Mouse (Mus musculus) hindbrain, embryonic 14.5 days (tissue): ENCODE data around the gene Olfr403. TPM values are rescaled to one million over a fixed set of nuclear protein-coding genes. Genes with fewer than 3 reads are reported as not detected.
"Not testable (repeated sequence)": the region's sequence is repeated elsewhere in the genome, so short reads cannot be mapped to it uniquely, and the experiment has no call there.

ENCODE experiments used
- ATAC-seq: fragments of 200-750 bp; cut with Nextera tagmentation; 2 replicates; pipeline ENCODE4 v1.8.0; 2017; ENCODE audit warnings: moderate number of reproducible peaks, mild to moderate bottlenecking, moderate TSS enrichment, moderate library complexity; ENCODE audit not compliant: low FRiP score
- DNase-seq: peaks from one replicate; pipeline ENCODE4 v3.0.0-alpha.2; 2015; ENCODE audit warnings: low spot score
- H3K27ac ChIP-seq: fragments of 300-500 bp; sonication (generic); 2 replicates; pipeline ENCODE4 v1.5.1; 2014; ENCODE audit warnings: mild to moderate bottlenecking, moderate library complexity
- H3K27me3 ChIP-seq: fragments of 300-500 bp; sonication (generic); 2 replicates; pipeline ENCODE4 v1.6.1; 2014; ENCODE audit warnings: mild to moderate bottlenecking, low read length, mixed read lengths; ENCODE audit not compliant: control insufficient read depth, insufficient read depth
- H3K36me3 ChIP-seq: fragments of 300-500 bp; sonication (generic); replicated peaks from 2 replicates; pipeline ENCODE4 v1.6.1; 2014; ENCODE audit not compliant: control insufficient read depth, insufficient read depth
- H3K4me1 ChIP-seq: fragments of 300-500 bp; sonication (generic); replicated peaks from 2 replicates; pipeline ENCODE4 v1.6.1; 2014; ENCODE audit warnings: antibody characterized with exemption, low read length, mixed read lengths; ENCODE audit not compliant: control insufficient read depth, insufficient read depth
- H3K4me2 ChIP-seq: fragments of 300-500 bp; sonication (generic); replicated peaks from 2 replicates; pipeline ENCODE4 v1.6.1; 2014; ENCODE audit warnings: mild to moderate bottlenecking, moderate library complexity
- H3K4me3 ChIP-seq: fragments of 300-500 bp; sonication (generic); replicated peaks from 2 replicates; pipeline ENCODE4 v1.5.1; 2014; ENCODE audit warnings: mild to moderate bottlenecking, low read length
- H3K9ac ChIP-seq: fragments of 300-500 bp; sonication (generic); 2 replicates; pipeline ENCODE4 v1.6.1; 2014
- H3K9me3 ChIP-seq: fragments of 300-500 bp; sonication (generic); 2 replicates; pipeline ENCODE4 v1.6.1; 2016; ENCODE audit warnings: low read length; ENCODE audit not compliant: control insufficient read depth
- WGBS: fragments of 180-500 bp; shearing (Covaris S2); extraction: QIAGEN DNeasy Blood & Tissue Kit; methylation state at CpG from one replicate; pipeline ENCODE4 v1.1.7; 2014; 5-methylcytosine and 5-hydroxymethylcytosine counted together
- polyA plus RNA-seq: library from polyadenylated mRNA; unstranded; fragments of >200 nt; fragmentation: Nextera tagmentation; extraction: Ambion mirVana; gene quantifications from 2 replicates; pipeline ENCODE4 v1.2.1, GENCODE M21; 2014

The Olfr403 gene
- not detected in 2 replicates for polyA plus RNA-seq

- no peak for ATAC-seq
- no peak for DNase-seq
Measured at GRCm38 (mm10) chr11:74185949-74186348, at the start of gene Olfr403. TSS of gene Olfr403 (plus strand) at chr11:74186249.

DNA sequence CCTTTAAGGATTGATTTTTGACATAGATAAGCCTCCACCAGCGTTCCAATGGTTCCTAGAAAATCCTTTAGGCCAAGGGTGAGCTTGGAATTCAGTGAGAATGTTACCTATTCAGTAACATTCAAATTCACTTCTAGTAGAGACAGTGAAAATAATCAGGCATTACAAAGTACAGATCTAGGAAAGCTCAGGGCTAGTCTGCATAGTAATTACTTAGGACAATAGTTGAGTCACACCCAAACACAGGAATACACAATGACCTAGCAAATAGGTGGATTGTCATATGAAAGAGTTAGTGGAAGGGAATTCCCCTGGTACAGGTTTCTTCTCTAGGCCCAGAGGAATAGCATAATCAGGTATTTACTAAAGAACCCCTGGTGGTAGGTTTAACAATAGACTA lies 46.0 kb upstream of the Olfr403 start:
- H3K36me3 ChIP-seq, H3K27me3 ChIP-seq, ATAC-seq, DNase-seq, H3K4me1 ChIP-seq, H3K4me3 ChIP-seq, H3K27ac ChIP-seq, H3K4me2 ChIP-seq, H3K9ac ChIP-seq: not testable (repeated sequence)
- H3K9me3 ChIP-seq, result peaks cover 50% of the 10 kb centered on the region
- 31% methylated on average over 1 of the region's 1 CpGs for WGBS

More at GRCm38 (mm10) chr11:74185949-74186348, at the start of gene Olfr403:
- H3K4me1 ChIP-seq, result no peaks in the 10 kb centered on the region
- H3K36me3 ChIP-seq, result no peaks in the 10 kb centered on the region
- no peak within 1 kb of the TSS for H3K4me3 ChIP-seq
- H3K27me3 ChIP-seq, result no peaks in the 10 kb centered on the region
- H3K9ac ChIP-seq, result no peak within 1 kb of the TSS
- peaks cover 4% of the 10 kb centered on the region; the same call in 1 of the 2 replicates for H3K9me3 ChIP-seq
- no peak within 1 kb of the TSS for H3K4me2 ChIP-seq
- no peak within 1 kb of the TSS for H3K27ac ChIP-seq

GRCm38 (mm10) chr11:74145866-74146265 lies 40.2 kb upstream of the Olfr403 start:
- no peaks in the 10 kb centered on the region for H3K36me3 ChIP-seq
- ATAC-seq, result no peak
- no peaks in the 10 kb centered on the region for H3K4me1 ChIP-seq
- H3K4me2 ChIP-seq, result no peak overlapping the region
- DNase-seq, result no peak
- no peaks in the 10 kb centered on the region for H3K27me3 ChIP-seq
- no peak overlapping the region for H3K4me3 ChIP-seq
- no peak overlapping the region for H3K27ac ChIP-seq
- peaks cover 35% of the 10 kb centered on the region for H3K9me3 ChIP-seq
- no peak overlapping the region for H3K9ac ChIP-seq

DNA sequence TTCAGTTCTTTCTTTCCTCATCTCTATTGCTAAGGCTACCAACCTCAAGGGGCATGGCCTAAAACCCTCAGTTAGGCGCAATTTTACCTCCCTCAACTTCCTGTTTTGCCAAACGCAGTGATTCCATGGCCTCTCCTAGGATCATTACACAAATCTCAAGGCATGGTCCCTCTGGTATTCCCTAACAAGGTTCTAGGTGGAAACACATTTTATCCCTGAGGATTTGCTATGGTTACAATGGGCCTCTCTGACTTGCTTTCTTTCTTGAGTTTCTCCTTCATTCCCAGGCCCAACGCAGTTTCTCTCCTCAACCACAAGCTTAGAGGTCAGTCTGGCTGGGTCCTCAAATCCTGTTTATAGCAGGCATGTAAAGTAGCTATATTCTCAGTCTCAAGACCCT lies 32.8 kb upstream of the Olfr403 start, which contains the start of gene Olfr402:
Olfr402 (plus strand) TSS at position 301 of the 400 bp plus-strand sequence.
- Histone ChIP-seq H3K4me3 (no peak within 1 kb of the TSS), H3K4me1 (no peaks in the 10 kb centered on the region), H3K36me3 (no peaks in the 10 kb centered on the region), H3K4me2 (no peak within 1 kb of the TSS), H3K9ac (no peak within 1 kb of the TSS), H3K27ac (no peak within 1 kb of the TSS), H3K9me3 (peaks cover 23% of the 10 kb centered on the region), H3K27me3 (no peaks in the 10 kb centered on the region)
- 65% methylated on average over 3 of the region's 3 CpGs for WGBS
- ATAC-seq, result no peak
- no peak for DNase-seq

DNA sequence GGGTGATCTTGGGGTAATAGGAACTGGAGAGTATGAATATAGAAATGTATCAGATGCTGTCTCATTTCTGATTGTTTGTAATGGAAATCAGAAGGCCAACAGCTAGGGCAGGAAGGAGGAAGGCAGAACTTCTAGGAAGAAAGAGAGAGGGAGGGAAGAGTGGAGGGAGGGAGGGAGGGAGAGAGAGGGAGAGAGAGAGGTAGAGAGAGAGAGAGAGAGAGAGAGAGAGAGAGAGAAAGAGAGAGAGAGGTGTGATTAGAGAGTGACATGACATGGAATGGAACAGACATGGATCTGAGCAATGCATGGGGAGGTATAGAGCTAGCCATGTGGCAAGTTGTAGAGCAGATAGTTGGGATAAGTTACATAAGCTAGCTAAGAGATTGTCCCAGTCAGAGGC lies 17.3 kb upstream of the Olfr403 start:
- DNase-seq (no peak), ATAC-seq (no peak)
- no peak overlapping the region for H3K4me3 ChIP-seq

DNA sequence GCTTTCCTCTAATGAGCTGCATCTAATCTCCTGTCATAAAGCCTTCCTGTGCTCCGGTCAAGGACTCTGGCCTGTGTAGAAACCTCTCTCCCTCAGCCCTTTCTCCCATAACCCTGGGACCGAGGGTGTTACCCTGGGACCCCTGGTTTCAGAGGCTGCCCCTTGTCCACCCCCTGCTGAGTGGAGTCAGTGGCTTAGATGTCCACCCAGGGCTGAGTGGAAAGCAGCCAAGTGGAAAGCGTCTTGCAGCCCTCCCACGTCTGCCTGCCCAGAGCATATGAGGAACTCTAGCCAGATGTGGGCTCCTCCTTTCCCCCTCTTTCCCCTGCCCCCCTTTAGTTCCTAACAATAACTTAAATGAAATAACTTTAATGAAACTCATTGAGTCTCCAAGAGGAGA lies 2.9 kb upstream of the Olfr403 start:
- no peak overlapping the region for H3K9ac ChIP-seq
- 84% methylated on average over 4 of the region's 4 CpGs for WGBS
- no peak overlapping the region for H3K4me3 ChIP-seq
- no peaks in the 10 kb centered on the region for H3K27me3 ChIP-seq
- DNase-seq (no peak), ATAC-seq (no peak)
- no peak overlapping the region for H3K27ac ChIP-seq
- H3K4me1 ChIP-seq, result no peaks in the 10 kb centered on the region
- no peaks in the 10 kb centered on the region for H3K36me3 ChIP-seq
- H3K9me3 ChIP-seq, result peaks cover 19% of the 10 kb centered on the region; the same call in 1 of the 2 replicates
- no peak overlapping the region for H3K4me2 ChIP-seq

More for the DNA sequence above, 17.3 kb upstream of the Olfr403 start:
- no peaks in the 10 kb centered on the region for H3K4me1 ChIP-seq
- no peaks in the 10 kb centered on the region for H3K36me3 ChIP-seq
- no peak overlapping the region for H3K27ac ChIP-seq
- H3K27me3 ChIP-seq, result no peaks in the 10 kb centered on the region
- no peak overlapping the region for H3K9ac ChIP-seq
- H3K9me3 ChIP-seq, result no peaks in the 10 kb centered on the region
- no peak overlapping the region for H3K4me2 ChIP-seq

DNA sequence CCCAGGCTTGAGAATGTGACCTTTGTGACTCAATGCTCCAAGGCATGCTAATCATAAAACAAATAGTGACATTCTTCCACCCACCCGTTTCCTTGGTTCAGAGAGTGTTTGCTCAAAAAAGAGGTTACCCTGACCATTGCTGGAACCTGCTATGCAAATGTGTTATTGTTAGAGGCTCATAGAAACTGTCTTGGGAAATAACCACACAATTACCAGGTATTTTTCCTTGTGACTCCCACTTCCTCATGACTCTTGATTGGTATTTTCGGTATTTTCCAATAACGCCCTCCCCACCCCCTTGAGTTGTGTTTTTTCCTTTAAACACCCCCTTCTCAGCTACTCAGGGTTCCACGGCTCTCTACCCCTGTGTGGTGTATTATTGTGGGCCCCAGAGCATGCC lies 2.3 kb upstream of the Olfr403 start:
- H3K4me3 ChIP-seq, result no peak overlapping the region

GRCm38 (mm10) chr11:74211279-74211678 lies 25.2 kb downstream of the Olfr403 start, which contains the start of gene Olfr43:
TSS of gene Olfr43 (minus strand) at chr11:74211379.
- Histone ChIP-seq H3K4me3 (no peak within 1 kb of the TSS), H3K4me1 (no peaks in the 10 kb centered on the region), H3K9me3 (0 out of 2 replicates have a peak, but pooled peaks cover 18% of the 10 kb centered on the region), H3K36me3 (no peaks in the 10 kb centered on the region), H3K27ac (no peak within 1 kb of the TSS), H3K27me3 (no peaks in the 10 kb centered on the region), H3K9ac (no peak within 1 kb of the TSS), H3K4me2 (no peak within 1 kb of the TSS)
- ATAC-seq (no peak), DNase-seq (no peak)
- WGBS, result 78% methylated on average over 1 of the region's 1 CpGs

More for the DNA sequence above, 2.3 kb upstream of the Olfr403 start:
- no peaks in the 10 kb centered on the region for H3K4me1 ChIP-seq
- H3K9me3 ChIP-seq, result peaks cover 14% of the 10 kb centered on the region; the same call in 1 of the 2 replicates
- no peaks in the 10 kb centered on the region for H3K27me3 ChIP-seq
- ATAC-seq, result no peak
- no peak for DNase-seq
- H3K4me2 ChIP-seq, result no peak overlapping the region
- H3K9ac ChIP-seq, result no peak overlapping the region
- H3K36me3 ChIP-seq, result no peaks in the 10 kb centered on the region
- WGBS, result 81% methylated on average over 4 of the region's 4 CpGs
- no peak overlapping the region for H3K27ac ChIP-seq

GRCm38 (mm10) chr11:74241201-74241600 lies 55.2 kb downstream of the Olfr403 start:
- H3K4me3 ChIP-seq, result no peak overlapping the region
- H3K27me3 ChIP-seq, result no peaks in the 10 kb centered on the region
- H3K36me3 ChIP-seq, result no peaks in the 10 kb centered on the region
- H3K4me1 ChIP-seq, result no peaks in the 10 kb centered on the region
- no peak overlapping the region for H3K27ac ChIP-seq
- no peak for ATAC-seq
- 93% methylated on average over 3 of the region's 3 CpGs for WGBS
- DNase-seq, result no peak
- no peak overlapping the region for H3K4me2 ChIP-seq
- no peak overlapping the region for H3K9ac ChIP-seq
- peaks cover 10% of the 10 kb centered on the region for H3K9me3 ChIP-seq
